Mouse (Mus musculus) E14TG2a.4 (cell line): ENCODE data around the gene Treml2.

Source experiments
- CTCF ChIP-seq: conservative IDR thresholded peaks from 2 replicates; pipeline ENCODE4 v1.5.1; 2014; ENCODE audit warnings: low read length
- POU5F1 ChIP-seq: IDR thresholded peaks from 2 replicates; pipeline ENCODE4 v1.6.1; 2014; ENCODE audit warnings: low read length, borderline replicate concordance

DNA sequence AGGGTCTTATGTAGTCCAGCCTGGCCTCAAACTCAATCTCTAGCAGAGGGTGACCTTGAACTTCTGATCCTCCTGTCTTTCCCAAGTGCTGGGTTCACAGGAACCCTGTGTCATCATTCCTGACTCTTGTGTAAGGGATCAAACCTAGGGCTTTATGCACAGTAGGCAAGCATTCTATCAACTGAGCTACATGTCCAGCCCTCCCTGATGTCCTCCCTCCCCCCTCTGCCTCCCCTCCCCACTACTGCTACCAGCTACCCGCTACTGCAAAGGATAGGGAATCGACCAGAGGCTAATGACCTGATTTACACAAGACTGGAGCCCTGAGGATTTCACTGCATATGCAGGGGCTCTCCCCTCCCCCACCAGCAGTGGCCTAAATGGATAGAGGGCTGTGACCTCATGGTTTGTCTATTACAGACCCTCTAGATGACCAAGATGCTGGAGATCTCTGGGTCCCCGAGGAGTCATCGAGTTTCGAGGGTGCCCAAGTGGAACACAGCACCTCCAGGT lies 51.4 kb downstream of the Treml2 start:
- TF ChIP-seq CTCF, result no peak
- peak; percentile 63; the same call in 1 of the 2 replicates for TF ChIP-seq POU5F1
